Mouse (Mus musculus) limb, embryonic 14.5 days (tissue): ENCODE measurements around the gene Wnt9a. TPM values are rescaled to one million over a fixed set of nuclear protein-coding genes. Genes with fewer than 3 reads are reported as not detected.

Experiments
- ATAC-seq: fragments of 200-750 bp; cut with Nextera tagmentation; 2 replicates; pipeline ENCODE4 v1.8.0; 2017; ENCODE audit warnings: low read depth, moderate number of reproducible peaks, moderate TSS enrichment; ENCODE audit not compliant: low FRiP score
- DNase-seq: peaks from one replicate; pipeline ENCODE4 v3.0.0-alpha.2; 2015; ENCODE audit warnings: low spot score
- H3K27ac ChIP-seq: fragments of 300-500 bp; sonication (generic); replicated peaks from 2 replicates; pipeline ENCODE4 v1.5.1; 2014; ENCODE audit warnings: low read depth, mild to moderate bottlenecking, low read length, moderate library complexity, mixed read lengths
- H3K27me3 ChIP-seq: fragments of 300-500 bp; sonication (generic); 2 replicates; pipeline ENCODE4 v1.6.1; 2014; ENCODE audit warnings: low read length, mixed read lengths; ENCODE audit not compliant: control insufficient read depth, insufficient read depth
- H3K36me3 ChIP-seq: fragments of 300-500 bp; sonication (generic); 2 replicates; pipeline ENCODE4 v1.6.1; 2014; ENCODE audit warnings: mild to moderate bottlenecking, low read length, moderate library complexity, mixed read lengths; ENCODE audit not compliant: control insufficient read depth, insufficient read depth
- H3K4me1 ChIP-seq: fragments of 300-500 bp; sonication (generic); 2 replicates; pipeline ENCODE4 v1.6.1; 2014; ENCODE audit warnings: antibody characterized with exemption, low read length, mixed read lengths; ENCODE audit not compliant: control insufficient read depth, insufficient read depth
- H3K4me2 ChIP-seq: fragments of 300-500 bp; sonication (generic); replicated peaks from 2 replicates; pipeline ENCODE4 v1.6.1; 2014; ENCODE audit warnings: low read depth, mild to moderate bottlenecking, low read length, moderate library complexity; ENCODE audit not compliant: severe bottlenecking
- H3K4me3 ChIP-seq: fragments of 300-500 bp; sonication (generic); replicated peaks from 2 replicates; pipeline ENCODE4 v1.5.1; 2014; ENCODE audit warnings: low read length
- H3K9ac ChIP-seq: fragments of 300-500 bp; sonication (generic); 2 replicates; pipeline ENCODE4 v1.6.1; 2014; ENCODE audit warnings: mild to moderate bottlenecking, low read depth, low read length, moderate library complexity; ENCODE audit not compliant: severe bottlenecking
- H3K9me3 ChIP-seq: fragments of 300-500 bp; sonication (generic); 2 replicates; pipeline ENCODE4 v1.6.1; 2016; ENCODE audit warnings: low read length; ENCODE audit not compliant: control insufficient read depth
- POLR2A ChIP-seq: fragments of 200-500 bp; IDR thresholded peaks from 2 replicates; pipeline ENCODE4 v1.8.0; 2012; ENCODE audit warnings: inconsistent platforms, mild to moderate bottlenecking, moderate library complexity, borderline replicate concordance; ENCODE audit not compliant: insufficient read depth, insufficient read length; ENCODE audit errors: extremely low read depth
- WGBS: fragments of 180-500 bp; shearing (Covaris S2); extraction: QIAGEN DNeasy Blood & Tissue Kit; methylation state at CpG from one replicate; pipeline ENCODE4 v1.1.7; 2014; 5-methylcytosine and 5-hydroxymethylcytosine counted together
- polyA plus RNA-seq, 2 experiments: library from polyadenylated mRNA; depleted of rRNA in 1 of 2; stranded (reverse) in 1 of 2; unstranded in 1 of 2; fragments of >200 nt; fragmentation: Nextera tagmentation in 1 of 2; extraction: Ambion mirVana in 1 of 2; gene quantifications; 2 replicates each; pipeline versions ENCODE4 v1.2.1 to v1.2.3; 2012 to 2014

Wnt9a gene
- polyA plus RNA-seq, 2 experiments = 6.2 to 11.8 TPM

- H3K27me3 ChIP-seq = no peaks in the 10 kb centered on the region
- no peak overlapping the region for H3K27ac ChIP-seq
- ATAC-seq = no peak
- no peak overlapping the region for H3K4me2 ChIP-seq
- no peak for TF ChIP-seq POLR2A
- H3K4me3 ChIP-seq = no peak overlapping the region
- H3K9me3 ChIP-seq = no peaks in the 10 kb centered on the region
- WGBS = 33% methylated on average over 9 of the region's 9 CpGs
- H3K4me1 ChIP-seq = peaks cover 26% of the 10 kb centered on the region
- DNase-seq = no peak
- H3K9ac ChIP-seq = no peak overlapping the region
- peaks cover 19% of the 10 kb centered on the region for H3K36me3 ChIP-seq
These were observed 26.2 kb downstream of the Wnt9a start for GRCm38 (mm10) chr11:59332938-59333337.

DNA sequence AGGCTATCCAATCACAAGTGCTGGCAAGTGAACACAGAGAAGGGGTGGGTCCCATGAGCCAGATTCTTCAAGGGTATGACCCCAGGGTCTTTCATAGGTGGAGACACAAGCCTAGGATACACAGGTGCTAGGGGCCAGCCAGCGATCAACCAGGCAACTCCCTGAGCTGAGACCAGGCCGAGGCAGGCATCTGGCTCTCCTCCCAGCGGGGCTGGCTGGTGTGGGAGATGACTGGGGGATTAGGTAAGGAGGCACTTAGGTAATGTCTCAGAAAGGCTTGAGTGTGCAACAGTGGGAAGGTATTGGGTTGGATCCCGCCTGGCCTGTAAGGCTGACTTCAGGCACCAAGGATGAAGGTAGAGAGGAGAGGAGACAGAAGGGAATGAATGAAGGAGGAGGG is 28.4 kb downstream of the Wnt9a start:
- no peaks in the 10 kb centered on the region for H3K9me3 ChIP-seq
- H3K9ac ChIP-seq = no peak overlapping the region
- ATAC-seq (no peak), DNase-seq (no peak)
- 69% methylated on average over 4 of the region's 4 CpGs for WGBS
- no peak for TF ChIP-seq POLR2A
- H3K36me3 ChIP-seq = peaks cover 19% of the 10 kb centered on the region
- peaks cover 15% of the 10 kb centered on the region; the same call in 1 of the 2 replicates for H3K4me1 ChIP-seq
- no peak overlapping the region for H3K27ac ChIP-seq
- H3K4me2 ChIP-seq = no peak overlapping the region
- H3K4me3 ChIP-seq = no peak overlapping the region
- H3K27me3 ChIP-seq = no peaks in the 10 kb centered on the region

- no peak for ATAC-seq
- no peak for DNase-seq
- Histone ChIP-seq H3K27me3 (no peaks in the 10 kb centered on the region), H3K9me3 (no peaks in the 10 kb centered on the region), H3K9ac (no peak overlapping the region), H3K36me3 (peaks cover 17% of the 10 kb centered on the region), H3K4me2 (no peak overlapping the region), H3K27ac (peak overlapping the region; percentile 28), H3K4me3 (no peak overlapping the region), H3K4me1 (peaks cover 14% of the 10 kb centered on the region; the same call in 1 of the 2 replicates)
- TF ChIP-seq POLR2A = no peak
- WGBS = 30% methylated on average over 2 of the region's 2 CpGs
These were observed 29.2 kb downstream of the Wnt9a start for GRCm38 (mm10) chr11:59335942-59336341.

DNA sequence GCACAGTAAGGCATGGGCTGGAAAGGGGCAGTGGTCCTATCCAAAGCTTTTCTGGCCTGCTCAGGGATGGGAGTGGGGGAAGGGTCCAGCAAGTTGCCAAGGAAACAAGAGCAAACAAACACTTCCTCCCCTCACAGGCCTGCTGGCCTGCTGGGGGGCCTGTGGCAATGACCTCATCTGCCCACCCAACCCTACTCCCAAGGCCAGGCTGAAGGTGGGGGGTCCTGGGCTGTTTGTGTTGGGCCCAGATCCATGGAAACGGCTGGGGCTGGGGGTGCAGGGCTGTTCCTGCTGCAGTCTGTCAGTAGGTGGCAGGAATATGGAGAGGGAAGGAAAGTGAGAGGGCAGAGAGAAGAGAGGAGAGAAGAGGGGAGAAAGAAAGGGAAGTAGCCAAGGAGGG is 29.7 kb downstream of the Wnt9a start:
- no peak for TF ChIP-seq POLR2A
- H3K36me3 ChIP-seq = peaks cover 14% of the 10 kb centered on the region
- no peak overlapping the region for H3K9ac ChIP-seq
- 6% methylated on average over 1 of the region's 1 CpGs for WGBS
- peaks cover 14% of the 10 kb centered on the region; the same call in 1 of the 2 replicates for H3K4me1 ChIP-seq
- H3K4me2 ChIP-seq = no peak overlapping the region
- peak; percentile 54 for DNase-seq
- no peaks in the 10 kb centered on the region for H3K9me3 ChIP-seq
- ATAC-seq = peak; percentile 73
- no peak overlapping the region for H3K4me3 ChIP-seq
- no peaks in the 10 kb centered on the region for H3K27me3 ChIP-seq
- H3K27ac ChIP-seq = peak overlapping the region; percentile 28; the same call in 1 of the 2 replicates

GRCm38 (mm10) chr11:59337955-59338735 is 31.4 kb downstream of the Wnt9a start:
- no peaks in the 10 kb centered on the region for H3K9me3 ChIP-seq
- DNase-seq (no peak), ATAC-seq (no peak)
- no peak overlapping the region for H3K27ac ChIP-seq
- H3K4me2 ChIP-seq = no peak overlapping the region
- WGBS = 57% methylated on average over 13 of the region's 13 CpGs
- H3K4me3 ChIP-seq = no peak overlapping the region
- no peaks in the 10 kb centered on the region for H3K27me3 ChIP-seq
- peaks cover 13% of the 10 kb centered on the region; the same call in 1 of the 2 replicates for H3K4me1 ChIP-seq
- H3K36me3 ChIP-seq = no peaks in the 10 kb centered on the region
- H3K9ac ChIP-seq = no peak overlapping the region
- no peak for TF ChIP-seq POLR2A
